Mouse (Mus musculus): ENCODE measurements around the gene A4galt.
"Not testable (repeated sequence)": the region's sequence is repeated elsewhere in the genome, so short reads cannot be mapped to it uniquely, and the experiment has no call there.

Gene A4galt

GRCm38 (mm10) chr15:83273017-83273416, 21.4 kb upstream of the A4galt start:
- in situ Hi-C loops (cut with MboI; ENCODE audit: low pct_unique_long_range_greater_than_20kb in 1 of 2, low sequenced_read_pairs in 2 of 2, unreplicated experiment in 1 of 2) = no loop called here

GRCm38 (mm10) chr15:83271221-83271620, 19.6 kb upstream of the A4galt start:
- in situ Hi-C loops (cut with MboI; ENCODE audit: low pct_unique_long_range_greater_than_20kb in 1 of 2, low sequenced_read_pairs in 2 of 2, unreplicated experiment in 1 of 2) = not testable (repeated sequence)

- in situ Hi-C loops (cut with MboI; ENCODE audit: low pct_unique_long_range_greater_than_20kb in 1 of 2, low sequenced_read_pairs in 2 of 2, unreplicated experiment in 1 of 2) = not testable (repeated sequence)
Measured at GRCm38 (mm10) chr15:83269985-83270384, 18.4 kb upstream of the A4galt start.

- in situ Hi-C loops (cut with MboI; ENCODE audit: low pct_unique_long_range_greater_than_20kb in 1 of 2, low sequenced_read_pairs in 2 of 2, unreplicated experiment in 1 of 2) = not testable (repeated sequence)
Measured at GRCm38 (mm10) chr15:83268428-83268827, 16.9 kb upstream of the A4galt start.

- in situ Hi-C loops (cut with MboI; ENCODE audit: low pct_unique_long_range_greater_than_20kb in 1 of 2, low sequenced_read_pairs in 2 of 2, unreplicated experiment in 1 of 2) = no loop called here
Measured at GRCm38 (mm10) chr15:83265269-83265668, 13.7 kb upstream of the A4galt start.

- in situ Hi-C loops (cut with MboI; ENCODE audit: low pct_unique_long_range_greater_than_20kb in 1 of 2, low sequenced_read_pairs in 2 of 2, unreplicated experiment in 1 of 2) = no loop called here
Measured at GRCm38 (mm10) chr15:83263405-83263804, 11.8 kb upstream of the A4galt start.

- in situ Hi-C loops (cut with MboI; ENCODE audit: low pct_unique_long_range_greater_than_20kb in 1 of 2, low sequenced_read_pairs in 2 of 2, unreplicated experiment in 1 of 2) = no loop called here
Measured at GRCm38 (mm10) chr15:83257906-83258305, 6.3 kb upstream of the A4galt start.

- in situ Hi-C loops (cut with MboI; ENCODE audit: low pct_unique_long_range_greater_than_20kb in 1 of 2, low sequenced_read_pairs in 2 of 2, unreplicated experiment in 1 of 2) = no loop called here
Measured at GRCm38 (mm10) chr15:83256491-83256890, 4.9 kb upstream of the A4galt start.

GRCm38 (mm10) chr15:83255944-83256343, 4.4 kb upstream of the A4galt start:
- in situ Hi-C loops (cut with MboI; ENCODE audit: low pct_unique_long_range_greater_than_20kb in 1 of 2, low sequenced_read_pairs in 2 of 2, unreplicated experiment in 1 of 2) = no loop called here

- in situ Hi-C loops (cut with MboI; ENCODE audit: low pct_unique_long_range_greater_than_20kb in 1 of 2, low sequenced_read_pairs in 2 of 2, unreplicated experiment in 1 of 2) = no loop called here
Measured at GRCm38 (mm10) chr15:83255191-83255782, 3.7 kb upstream of the A4galt start.

GRCm38 (mm10) chr15:83254372-83255070, 2.9 kb upstream of the A4galt start:
- in situ Hi-C loops (cut with MboI; ENCODE audit: low pct_unique_long_range_greater_than_20kb in 1 of 2, low sequenced_read_pairs in 2 of 2, unreplicated experiment in 1 of 2) = no loop called here

- in situ Hi-C loops (cut with MboI; ENCODE audit: low pct_unique_long_range_greater_than_20kb in 1 of 2, low sequenced_read_pairs in 2 of 2, unreplicated experiment in 1 of 2) = no loop called here
Measured at GRCm38 (mm10) chr15:83252060-83252459, 486 bp upstream of the A4galt start.

GRCm38 (mm10) chr15:83250651-83251175, 861 bp downstream of the A4galt start:
- in situ Hi-C loops (cut with MboI; ENCODE audit: low pct_unique_long_range_greater_than_20kb in 1 of 2, low sequenced_read_pairs in 2 of 2, unreplicated experiment in 1 of 2) = no loop called here

GRCm38 (mm10) chr15:83249535-83250287, 1.9 kb downstream of the A4galt start:
- in situ Hi-C loops (cut with MboI; ENCODE audit: low pct_unique_long_range_greater_than_20kb in 1 of 2, low sequenced_read_pairs in 2 of 2, unreplicated experiment in 1 of 2) = no loop called here

- in situ Hi-C loops (cut with MboI; ENCODE audit: low pct_unique_long_range_greater_than_20kb in 1 of 2, low sequenced_read_pairs in 2 of 2, unreplicated experiment in 1 of 2) = no loop called here
Measured at GRCm38 (mm10) chr15:83248236-83248844, 3.2 kb downstream of the A4galt start.

- in situ Hi-C loops (cut with MboI; ENCODE audit: low pct_unique_long_range_greater_than_20kb in 1 of 2, low sequenced_read_pairs in 2 of 2, unreplicated experiment in 1 of 2) = no loop called here
Measured at GRCm38 (mm10) chr15:83244371-83244770, 7.2 kb downstream of the A4galt start.

- in situ Hi-C loops (cut with MboI; ENCODE audit: low pct_unique_long_range_greater_than_20kb in 1 of 2, low sequenced_read_pairs in 2 of 2, unreplicated experiment in 1 of 2) = no loop called here
Measured at GRCm38 (mm10) chr15:83241961-83242680, 9.5 kb downstream of the A4galt start.

GRCm38 (mm10) chr15:83241497-83241896, 10.1 kb downstream of the A4galt start:
- in situ Hi-C loops (cut with MboI; ENCODE audit: low pct_unique_long_range_greater_than_20kb in 1 of 2, low sequenced_read_pairs in 2 of 2, unreplicated experiment in 1 of 2) = no loop called here

Data from mouse embryonic stem cell (cell line).